Mouse (Mus musculus): ENCODE results near the gene Eci1.

- TF ChIP-seq CTCF (IDR thresholded peaks at IDR 0.05; ENCODE audit: insufficient read depth, low read depth, low read length) (no peak), POLR2A (IDR thresholded peaks at IDR 0.05; ENCODE audit: insufficient read depth, low read depth, low read length) (no peak)
Measured at GRCm38 (mm10) chr17:24480201-24480826, 53.9 kb downstream of the Eci1 start.
